Mouse (Mus musculus) heart, adult 11 months (tissue): ENCODE results near the gene Wipi1.

ENCODE experiments used
- DNase-seq: peaks from one replicate; pipeline ENCODE4 v3.0.0; 2022

The Wipi1 gene

GRCm38 (mm10) chr11:109619055-109619454 lies 7.3 kb upstream of the Wipi1 start:
- peak; percentile 87 for DNase-seq

DNA sequence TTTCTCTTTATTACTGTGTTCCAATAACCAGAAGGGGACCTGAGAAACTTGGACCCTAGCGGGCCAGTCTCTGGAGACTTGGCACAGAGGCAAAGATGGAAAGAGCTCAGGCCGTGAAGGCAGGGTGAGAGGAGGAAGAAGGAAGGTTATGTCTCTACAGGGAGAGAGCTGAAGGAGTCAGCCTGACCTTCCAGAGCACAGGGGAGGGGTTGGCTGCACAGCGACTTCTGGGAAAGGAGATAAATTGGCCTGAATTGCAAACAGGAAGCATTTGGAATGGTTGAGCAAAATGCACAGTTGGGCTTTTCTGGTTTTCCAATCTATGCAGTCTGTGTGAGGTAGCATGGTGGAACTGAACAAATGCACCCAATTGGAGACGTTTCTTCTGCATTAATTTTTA lies 5.0 kb upstream of the Wipi1 start:
- DNase-seq, result peak; percentile 93

DNA sequence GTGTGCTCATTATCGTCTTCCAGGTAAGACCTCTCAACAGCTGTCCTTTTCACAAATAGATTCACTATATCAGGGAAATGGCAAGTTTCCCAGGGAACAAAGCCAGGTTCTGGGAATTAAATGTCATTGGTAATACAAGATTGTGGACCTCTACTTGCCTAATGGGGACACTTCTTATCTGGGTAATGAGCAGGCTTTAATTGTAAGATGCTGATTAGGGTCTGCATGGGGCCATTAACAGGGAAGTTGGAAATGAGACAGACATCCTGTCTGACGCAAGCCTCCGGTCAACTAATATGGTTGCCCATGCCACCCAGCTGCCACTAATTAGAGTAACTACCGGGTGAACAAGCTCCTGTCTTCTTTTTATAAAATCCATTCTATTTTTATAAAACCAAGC lies 4.6 kb upstream of the Wipi1 start:
- DNase-seq, result no peak

DNA sequence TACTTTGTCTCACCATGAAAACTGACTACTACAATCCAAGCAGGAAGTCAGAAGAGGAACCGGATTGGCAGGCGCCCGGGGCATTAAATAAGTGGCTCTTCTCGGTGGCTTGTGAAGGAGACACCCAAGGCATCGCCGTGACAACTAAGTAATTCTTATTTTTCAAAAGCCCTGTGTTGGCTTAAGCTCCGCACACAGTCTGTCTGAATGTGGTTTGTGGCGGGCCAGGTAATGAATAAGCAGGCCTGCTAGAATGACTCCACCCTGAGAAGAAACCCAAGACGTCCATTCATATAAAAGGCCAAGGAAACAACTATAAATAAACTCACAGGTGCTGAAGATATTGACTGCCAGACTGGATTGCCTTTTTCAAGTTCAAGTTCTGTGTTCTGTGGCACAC lies 3.5 kb upstream of the Wipi1 start:
- no peak for DNase-seq

DNA sequence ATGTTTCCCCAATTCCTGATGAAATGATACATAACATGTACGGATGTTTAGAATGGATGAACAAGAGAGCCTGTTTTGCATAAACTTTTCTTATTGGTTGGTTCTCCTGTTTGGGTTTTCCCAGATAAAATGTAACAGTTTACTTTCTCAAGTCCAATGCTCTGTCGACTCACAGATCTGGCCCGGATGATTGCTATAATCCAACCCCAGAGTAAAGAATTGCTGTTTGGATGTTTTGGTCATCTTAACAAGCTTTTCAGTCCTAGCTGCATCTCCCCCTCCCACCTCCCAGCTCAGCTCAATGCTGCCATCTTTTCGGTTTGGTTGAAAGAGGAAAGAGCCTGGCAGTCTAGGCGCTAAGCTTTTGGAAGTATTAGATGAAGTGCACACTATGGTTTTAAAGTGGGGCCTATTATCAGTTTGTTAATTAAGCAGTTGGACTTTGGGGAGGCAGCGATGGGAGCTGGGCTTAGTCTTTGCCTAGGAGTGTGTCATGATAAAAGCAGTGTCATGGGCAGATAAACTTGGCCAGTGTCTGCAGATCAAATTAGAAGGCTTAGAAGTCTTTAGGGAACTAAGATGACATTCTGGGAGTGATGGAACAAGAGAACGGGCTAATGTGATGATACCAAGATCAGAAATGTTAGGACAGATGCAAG lies 1.2 kb upstream of the Wipi1 start:
- no peak for DNase-seq

GRCm38 (mm10) chr11:109610795-109611302 lies 918 bp downstream of the Wipi1 start:
- DNase-seq, result no peak

DNA sequence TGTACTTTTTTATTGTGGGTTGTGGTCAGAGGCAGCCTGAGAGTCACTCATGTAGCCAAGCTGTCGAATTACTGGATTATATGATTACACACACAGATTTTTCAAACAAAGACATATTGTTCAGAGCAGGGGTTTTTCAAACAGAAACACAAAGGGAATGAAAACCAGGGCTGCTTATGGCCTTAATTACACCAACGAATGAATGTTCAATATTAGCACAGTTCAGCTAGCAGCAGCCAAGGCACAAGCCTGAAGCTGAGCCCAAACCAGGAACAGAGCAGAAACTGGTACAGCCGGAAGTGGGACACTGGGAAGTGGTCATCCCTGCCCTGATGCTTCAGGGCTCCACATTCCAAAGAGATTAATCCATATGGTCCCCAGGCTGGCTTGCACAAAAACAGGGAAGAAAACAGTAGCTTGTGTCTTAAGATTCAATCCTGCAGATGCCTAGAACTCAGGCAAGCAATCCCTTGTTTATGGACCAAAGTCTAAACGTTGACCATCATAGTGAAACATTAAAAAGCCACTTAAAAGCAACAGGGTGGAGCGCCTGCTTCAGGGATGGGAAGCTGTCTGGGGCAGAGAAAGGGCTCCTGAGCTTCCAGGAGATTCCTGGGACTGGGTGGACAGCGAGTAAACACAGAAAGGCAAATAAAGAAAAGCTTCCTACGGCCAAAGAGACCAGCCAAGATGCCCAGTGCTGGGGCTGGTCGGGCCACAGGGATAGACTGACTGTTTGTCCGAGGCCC lies 1.5 kb downstream of the Wipi1 start:
- DNase-seq, result no peak

DNA sequence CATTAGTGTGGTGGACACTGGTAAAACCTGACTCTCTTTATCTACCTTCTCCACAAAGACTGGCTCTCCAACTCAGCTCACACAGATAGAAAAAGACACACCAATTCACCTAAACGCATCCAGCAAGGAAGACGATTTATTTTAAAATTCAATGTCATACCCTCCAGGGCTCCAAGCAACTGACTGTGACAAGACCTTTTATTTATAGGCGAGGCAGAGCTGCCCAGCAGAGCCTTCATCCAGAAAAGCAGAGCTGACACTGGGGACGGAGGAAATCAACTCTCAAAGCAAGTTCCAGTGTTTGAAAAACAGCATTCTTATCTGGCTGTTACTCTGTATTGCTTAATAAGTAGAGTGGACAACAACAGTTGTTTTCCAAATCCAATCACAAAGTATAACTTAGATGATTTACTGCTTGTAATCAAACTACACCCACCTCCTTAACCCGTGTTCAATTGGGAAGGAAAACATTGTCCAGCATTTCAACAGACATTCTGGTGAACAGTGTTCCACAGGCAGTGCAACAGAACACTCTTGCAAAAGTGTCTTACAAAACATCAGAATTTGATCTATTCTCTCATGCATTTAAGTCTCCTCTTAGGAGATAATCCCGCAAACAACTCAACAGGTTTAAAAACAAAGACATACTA lies 2.7 kb downstream of the Wipi1 start:
- peak; percentile 91 for DNase-seq

GRCm38 (mm10) chr11:109607600-109607999 lies 4.2 kb downstream of the Wipi1 start:
- no peak for DNase-seq

GRCm38 (mm10) chr11:109598778-109599570 lies 12.8 kb downstream of the Wipi1 start:
- DNase-seq, result peak; percentile 93

- DNase-seq, result peak; percentile 95
Observed at GRCm38 (mm10) chr11:109594761-109595160, 17.0 kb downstream of the Wipi1 start.

DNA sequence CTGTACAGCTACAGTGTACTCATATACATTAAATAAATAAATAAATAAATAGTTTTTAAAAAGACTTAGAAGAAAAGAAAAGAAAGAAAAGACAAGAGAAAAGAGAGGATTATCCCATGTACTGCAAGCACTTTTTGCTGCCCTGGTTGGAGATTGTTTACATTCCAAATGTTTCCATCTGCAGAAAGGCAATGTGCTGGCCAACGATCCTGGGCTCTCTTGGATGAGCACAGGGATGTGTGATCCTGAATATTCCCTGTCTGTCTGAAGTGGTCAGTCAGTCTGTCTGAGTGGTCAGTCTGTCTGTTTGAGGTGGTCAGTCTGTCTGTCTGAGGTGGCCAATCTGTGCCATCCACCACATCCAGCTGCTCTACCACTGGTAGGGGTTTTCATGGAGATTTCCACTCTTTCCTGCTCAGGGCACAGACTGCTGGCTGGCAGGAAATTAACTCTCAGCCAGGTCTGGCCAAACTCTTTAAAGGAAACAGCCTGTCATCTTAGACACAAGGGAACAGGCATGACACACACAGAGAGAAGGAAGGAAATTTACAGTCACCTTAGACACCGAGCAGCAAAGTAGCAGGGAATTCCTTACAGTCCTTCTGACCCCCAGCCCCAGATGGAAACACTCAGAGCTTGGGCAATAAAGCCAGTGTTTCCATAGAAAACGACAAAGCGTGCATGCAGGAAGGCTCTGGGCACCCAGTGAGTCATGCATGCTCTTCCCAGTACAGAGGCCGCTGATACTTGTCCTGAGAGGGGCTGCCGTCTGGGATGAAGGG lies 18.4 kb downstream of the Wipi1 start:
- DNase-seq, result no peak

- no peak for DNase-seq
Observed at GRCm38 (mm10) chr11:109591511-109591910, 20.3 kb downstream of the Wipi1 start.

GRCm38 (mm10) chr11:109590012-109590411 lies 21.8 kb downstream of the Wipi1 start:
- DNase-seq, result peak; percentile 96

DNA sequence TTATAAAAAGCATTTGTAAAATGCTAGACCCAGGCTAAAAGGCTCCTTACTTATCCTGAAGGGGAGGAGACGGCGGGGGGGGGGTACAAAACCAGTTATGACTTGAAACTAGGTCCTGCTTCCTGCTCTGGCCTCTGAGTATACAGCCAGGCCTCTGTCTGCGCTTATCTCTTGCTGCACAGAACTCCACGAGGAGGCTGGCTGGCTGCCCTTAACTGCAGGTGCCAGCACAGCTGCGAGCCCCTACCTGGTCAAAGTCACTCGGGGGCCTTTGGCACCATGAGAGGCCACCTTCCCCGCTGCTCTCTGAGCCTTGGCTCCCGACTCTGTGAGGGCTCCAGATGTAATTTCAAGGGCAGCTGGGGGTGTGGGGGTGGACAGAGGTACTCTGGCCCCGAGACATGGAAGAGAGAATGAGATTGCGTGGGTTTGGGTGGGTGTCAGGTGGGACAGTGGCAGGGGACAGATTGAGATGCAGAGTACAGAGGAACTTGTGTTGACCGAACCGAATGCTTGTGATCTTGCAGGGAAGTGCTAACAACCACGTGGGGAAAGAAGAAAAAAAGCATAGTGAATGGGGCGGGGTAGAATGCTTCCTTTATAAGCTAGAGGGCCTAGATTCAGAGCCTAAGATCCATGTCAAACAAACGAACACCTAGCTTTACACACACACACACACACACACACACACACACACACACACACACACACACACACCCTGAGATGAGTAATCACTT lies 24.0 kb downstream of the Wipi1 start:
- peak; percentile 97 for DNase-seq

DNA sequence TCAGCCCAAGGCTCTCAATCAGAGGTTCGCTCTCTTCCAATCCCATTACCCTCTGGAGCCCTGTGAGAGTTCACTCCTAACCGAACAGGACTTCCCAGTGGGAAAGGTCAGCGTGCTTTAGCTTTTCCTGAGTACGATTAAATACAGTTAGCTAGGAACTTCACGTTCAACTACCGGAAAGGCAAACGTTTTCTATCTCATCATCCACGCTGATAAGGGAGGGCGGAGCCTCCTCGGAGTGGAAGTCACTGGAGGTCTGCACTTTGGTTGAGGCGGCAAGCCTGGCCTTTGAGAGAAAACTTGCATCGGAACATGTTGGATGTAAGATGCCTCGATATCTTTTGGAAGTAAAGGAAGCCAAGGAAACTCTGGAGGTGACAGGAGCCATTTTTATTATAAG lies 24.7 kb downstream of the Wipi1 start:
- peak; percentile 89 for DNase-seq

DNA sequence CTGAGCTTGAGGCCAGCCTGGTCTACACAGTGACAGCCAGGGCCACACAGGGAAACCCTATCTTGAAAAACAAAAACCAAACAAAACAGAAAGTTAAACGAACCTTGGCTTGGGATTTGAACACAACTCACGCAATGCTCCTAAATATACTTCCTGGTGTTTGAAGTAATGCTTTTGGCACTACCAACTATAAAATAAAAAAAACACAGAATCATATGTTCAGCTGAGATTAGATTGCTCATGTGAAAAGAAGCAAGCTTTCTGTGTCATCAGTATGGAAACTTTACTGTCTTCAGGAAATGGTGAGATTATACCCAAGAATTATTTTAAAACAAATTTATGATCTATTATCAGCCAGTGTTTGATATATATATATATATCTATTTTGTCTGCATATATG lies 25.3 kb downstream of the Wipi1 start:
- no peak for DNase-seq

DNA sequence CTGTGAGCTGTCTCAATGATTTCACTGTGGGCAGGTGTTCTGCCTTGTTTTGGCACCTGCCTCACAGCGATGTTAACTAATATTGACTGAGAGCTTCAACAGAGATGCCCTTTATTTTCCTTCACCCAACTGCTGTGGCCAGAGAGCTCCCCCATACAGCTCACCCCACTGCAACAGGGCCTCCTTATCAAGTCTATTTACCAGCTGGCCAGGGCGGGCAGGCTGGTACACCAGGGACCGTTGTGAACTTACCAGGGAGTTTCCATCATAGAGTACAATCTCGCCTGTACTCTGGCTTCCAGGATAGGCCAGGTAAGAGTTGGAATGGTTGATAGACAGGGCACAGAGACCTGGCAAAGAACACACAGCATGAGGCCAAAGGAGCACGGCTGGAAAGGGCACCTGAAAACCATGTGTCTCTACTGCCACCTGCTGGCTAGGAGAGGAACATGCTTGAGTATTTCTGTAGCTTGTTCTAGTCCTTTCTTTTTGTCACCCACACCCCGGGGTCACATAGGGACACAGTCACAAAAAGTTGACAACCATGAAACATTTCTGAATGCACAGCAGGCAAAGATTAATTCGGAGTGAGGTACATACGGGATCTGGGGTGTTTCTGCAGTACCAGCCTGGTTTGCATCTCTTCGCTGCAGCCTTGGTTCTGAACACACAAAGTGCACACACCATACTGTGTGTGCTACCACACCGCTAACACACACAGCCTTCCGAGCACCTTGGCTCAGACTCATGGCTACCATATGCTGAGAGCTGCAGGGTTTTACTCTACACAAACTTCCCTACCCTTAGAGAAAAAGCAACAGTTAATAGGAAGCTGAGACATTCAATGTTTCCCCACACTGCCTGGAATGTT lies 26.7 kb downstream of the Wipi1 start:
- peak; percentile 93 for DNase-seq

DNA sequence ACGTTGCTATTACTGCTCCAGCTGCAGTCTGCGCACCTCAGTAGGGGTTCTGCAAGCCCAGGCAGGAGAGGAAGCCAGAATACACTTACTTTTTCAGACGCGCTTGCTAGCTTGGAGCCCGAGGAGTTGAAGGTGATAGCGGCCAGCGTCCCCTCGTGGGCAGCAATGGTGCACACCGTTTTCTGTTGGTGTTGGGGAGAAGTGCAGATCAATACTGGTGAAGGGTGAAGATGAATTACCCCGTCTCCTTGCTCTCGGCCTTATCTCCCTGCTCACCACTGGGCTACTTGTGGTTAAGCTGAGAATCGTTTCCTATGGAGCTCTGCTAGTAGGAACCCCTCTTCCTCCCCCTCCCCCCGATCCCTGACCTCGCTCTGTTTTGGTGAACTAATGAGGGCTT lies 27.8 kb downstream of the Wipi1 start:
- DNase-seq, result no peak

GRCm38 (mm10) chr11:109579999-109580398 lies 31.8 kb downstream of the Wipi1 start:
- no peak for DNase-seq
